Mouse (Mus musculus) small intestine, adult 2 months (tissue): ENCODE results near the gene Tmod4.

ENCODE experiments used
- CTCF ChIP-seq: fragments of 200-500 bp; IDR thresholded peaks from 2 replicates; pipeline ENCODE4 v1.5.1; 2012; ENCODE audit warnings: low read depth, mild to moderate bottlenecking, control low read depth, inconsistent platforms, low read length, moderate library complexity, mixed read lengths; ENCODE audit not compliant: insufficient replicate concordance, insufficient read length; ENCODE audit errors: extremely low read depth
- POLR2A ChIP-seq: fragments of 200-500 bp; IDR thresholded peaks from 2 replicates; pipeline ENCODE4 v1.6.1; 2012; ENCODE audit warnings: low read depth, mild to moderate bottlenecking, control low read depth, inconsistent platforms, low read length, moderate library complexity

GRCm38 (mm10) chr3:95136336-95136735, 12.1 kb downstream of the Tmod4 start:
- TF ChIP-seq CTCF = no peak
- no peak for TF ChIP-seq POLR2A
